Mouse (Mus musculus) telencephalon, adult 2 months (tissue): ENCODE measurements around the gene Rasl11a.
"Not testable (repeated sequence)": the region's sequence is repeated elsewhere in the genome, so short reads cannot be mapped to it uniquely, and the experiment has no call there.

Source experiments
- DNase-seq: peaks from one replicate; pipeline ENCODE4 v3.0.0-alpha.2; 2011; ENCODE audit warnings: low read depth, low spot score

The Rasl11a gene

DNA sequence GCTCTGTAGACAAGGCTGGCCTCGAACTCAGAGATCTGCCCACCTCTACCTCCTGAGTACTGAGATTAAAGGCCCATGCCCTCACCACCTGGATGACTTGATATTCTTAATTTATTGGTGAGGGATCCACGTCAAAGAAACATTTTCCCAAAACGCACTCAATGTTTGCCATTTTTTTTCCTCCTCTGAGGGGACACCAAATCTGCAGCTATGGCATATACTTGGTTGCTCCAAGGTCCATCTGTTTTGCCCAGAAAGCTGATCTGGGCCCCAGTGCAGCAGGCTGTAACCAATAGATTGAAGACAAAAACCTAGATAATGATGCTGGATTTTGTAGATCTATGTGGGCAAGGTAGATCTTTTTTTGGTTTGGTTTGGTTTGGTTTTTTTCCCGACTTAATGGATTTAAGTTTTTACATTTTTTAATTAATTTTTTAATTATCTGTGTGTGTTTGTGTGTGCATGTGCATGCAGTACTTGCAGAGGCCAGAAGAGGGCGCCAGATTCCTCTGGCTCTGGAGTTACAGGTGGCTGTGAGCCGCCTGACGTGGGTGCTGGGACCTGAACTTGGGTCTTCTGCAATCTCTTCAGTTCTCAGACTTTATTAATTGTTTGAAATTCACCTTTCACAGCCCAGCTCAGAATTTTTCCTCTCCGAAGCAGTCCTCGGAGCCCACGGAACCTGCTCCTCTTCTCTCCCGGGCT, 48.8 kb downstream of the Rasl11a start:
- no peak for DNase-seq

DNA sequence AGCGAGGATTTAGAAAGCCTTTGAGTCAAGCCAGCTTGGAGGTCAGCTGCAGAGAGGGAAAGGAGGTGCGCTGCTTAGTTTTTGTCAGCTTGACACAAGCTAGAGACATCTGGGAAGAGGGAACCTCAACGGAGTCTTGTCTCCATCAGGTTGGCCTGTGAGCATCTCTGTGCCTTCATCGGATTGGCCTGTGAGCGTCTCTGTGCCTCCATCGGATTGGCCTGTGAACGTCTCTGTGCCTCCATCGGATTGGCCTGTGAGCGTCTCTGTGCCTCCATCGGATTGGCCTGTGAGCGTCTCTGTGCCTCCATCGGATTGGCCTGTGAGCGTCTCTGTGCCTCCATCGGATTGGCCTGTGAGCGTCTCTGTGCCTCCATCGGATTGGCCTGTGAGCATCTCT, 50.8 kb downstream of the Rasl11a start:
- not testable (repeated sequence) for DNase-seq

DNA sequence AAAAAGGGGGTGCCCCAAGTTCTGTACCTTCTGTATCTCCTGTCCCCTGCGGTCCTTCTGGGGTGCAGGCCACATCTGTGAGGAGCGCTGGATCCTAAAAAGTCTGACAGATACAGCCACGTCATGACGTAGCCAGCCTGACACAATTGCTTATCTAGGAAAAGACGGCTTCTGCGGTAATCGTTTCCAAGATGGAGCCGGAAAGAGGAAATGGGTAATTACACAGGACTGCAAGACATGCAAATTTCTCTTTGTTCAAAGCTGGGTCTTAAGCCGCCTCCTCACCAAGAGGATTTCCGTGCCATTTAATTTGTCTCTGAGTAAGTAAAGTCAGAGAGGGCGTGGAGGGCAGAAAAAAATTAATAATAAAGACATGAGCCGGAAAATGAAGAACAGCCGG, 52.1 kb downstream of the Rasl11a start:
- DNase-seq, result no peak
